Mouse (Mus musculus) megakaryocyte-erythroid progenitor cell, adult 5 weeks (primary cell): ENCODE results near the gene Glt6d1. TPM values are rescaled to one million over a fixed set of nuclear protein-coding genes. Genes with fewer than 3 reads are reported as not detected.

Source experiments
- polyA plus RNA-seq: library from polyadenylated mRNA; stranded (reverse); fragments of >175 nt; gene quantifications from 2 replicates; pipeline ENCODE4 v1.2.3, GENCODE M21; 2012

Glt6d1 gene
- not detected in 2 replicates for polyA plus RNA-seq

GRCm38 (mm10) chr2:25815748-25816147, at the start of gene Glt6d1:
Gene Glt6d1, minus strand, starts transcription at chr2:25815848.

DNA sequence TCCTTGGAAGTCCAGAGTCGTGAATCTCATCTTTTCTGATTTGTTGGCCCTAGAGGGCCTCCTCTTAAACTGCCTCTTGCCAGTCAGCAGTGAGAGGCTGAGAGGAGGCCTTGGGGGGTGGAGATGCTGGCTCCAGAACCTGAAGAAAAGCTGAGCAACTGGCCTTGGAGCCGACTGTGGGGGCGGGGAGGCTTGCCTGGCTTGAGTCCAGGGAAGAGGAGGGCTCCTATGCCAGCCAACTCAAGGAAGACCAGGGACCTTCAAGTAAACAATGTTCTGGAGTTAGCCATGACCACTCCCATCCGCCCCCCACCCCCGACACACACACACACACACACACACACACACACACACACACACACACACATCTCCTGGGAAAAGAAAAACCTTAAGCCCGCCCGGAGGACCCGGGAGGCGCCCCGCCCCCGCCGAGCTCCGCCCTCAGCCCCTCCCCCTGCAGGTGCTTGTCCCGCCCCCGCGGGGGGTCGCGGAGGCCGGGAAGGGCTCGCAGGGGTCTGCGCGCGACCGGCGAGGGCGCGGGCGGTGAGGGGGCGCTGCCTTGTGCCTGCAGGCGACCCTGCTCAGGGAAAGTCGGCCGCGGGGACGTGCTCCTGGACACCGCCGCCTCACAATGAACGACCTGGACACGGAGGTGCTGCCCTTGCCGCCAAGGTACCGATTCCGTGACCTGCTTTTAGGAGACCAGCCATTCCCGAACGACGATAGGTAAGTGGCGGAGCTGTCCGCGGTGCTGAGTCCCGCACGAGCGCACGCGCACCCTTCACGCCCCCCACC, 47.9 kb upstream of the Glt6d1 start, which contains the start of gene Kcnt1:
Gene Kcnt1, plus strand, starts transcription at position 398 of the 795 bp plus-strand sequence.

DNA sequence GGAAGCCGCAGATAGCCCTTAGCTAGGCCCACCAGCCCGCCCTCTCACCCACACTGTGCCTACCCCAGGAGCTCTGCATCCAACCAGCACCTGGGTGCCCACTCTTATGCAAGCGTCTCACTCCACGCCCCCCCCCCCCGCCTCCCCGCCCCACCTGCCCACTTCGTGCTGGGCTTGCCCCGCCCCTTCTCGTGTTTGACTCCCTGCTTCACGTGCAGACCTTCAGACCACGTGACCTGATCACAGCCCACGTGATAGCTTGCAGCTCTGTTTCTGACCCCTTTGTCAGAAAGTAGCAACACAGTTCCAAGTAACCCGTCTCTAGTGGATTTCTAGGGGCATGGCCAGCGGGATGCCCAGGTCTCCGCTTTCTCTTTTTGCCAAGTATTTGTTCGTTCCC, 31.6 kb upstream of the Glt6d1 start, which contains the start of gene Sohlh1:
Gene Sohlh1, minus strand, starts transcription at position 23 of the 400 bp plus-strand sequence.

GRCm38 (mm10) chr2:25822806-25823205, 7.2 kb upstream of the Glt6d1 start, which contains the start of gene Lcn9:
Gene Lcn9, plus strand, starts transcription at chr2:25823153.

GRCm38 (mm10) chr2:25781957-25782356, 33.7 kb downstream of the Glt6d1 start, which contains the start of gene Gm13539:
Gene Gm13539, plus strand, starts transcription at chr2:25782257.

DNA sequence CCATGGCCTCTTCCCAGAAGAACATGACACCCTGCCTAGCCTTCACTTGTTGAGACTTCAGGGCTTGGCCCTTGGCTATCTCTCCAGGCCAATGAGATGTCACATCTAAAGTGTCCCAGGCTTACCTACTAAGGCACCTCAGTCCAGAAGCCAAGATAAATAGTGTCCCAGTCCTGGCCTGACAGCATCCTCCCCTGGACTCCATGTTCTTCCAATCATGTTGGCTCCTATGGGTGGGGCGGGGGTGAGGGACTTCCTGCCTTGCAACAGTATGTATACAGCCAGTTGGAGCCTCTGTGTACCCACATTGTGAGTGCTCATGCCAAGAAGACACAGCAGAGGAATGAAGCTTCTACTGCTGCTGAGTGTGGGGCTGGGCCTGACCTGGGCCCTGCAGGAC, 38.9 kb downstream of the Glt6d1 start, which contains the start of gene Lcn11:
Gene Lcn11, plus strand, starts transcription at position 301 of the 400 bp plus-strand sequence.

DNA sequence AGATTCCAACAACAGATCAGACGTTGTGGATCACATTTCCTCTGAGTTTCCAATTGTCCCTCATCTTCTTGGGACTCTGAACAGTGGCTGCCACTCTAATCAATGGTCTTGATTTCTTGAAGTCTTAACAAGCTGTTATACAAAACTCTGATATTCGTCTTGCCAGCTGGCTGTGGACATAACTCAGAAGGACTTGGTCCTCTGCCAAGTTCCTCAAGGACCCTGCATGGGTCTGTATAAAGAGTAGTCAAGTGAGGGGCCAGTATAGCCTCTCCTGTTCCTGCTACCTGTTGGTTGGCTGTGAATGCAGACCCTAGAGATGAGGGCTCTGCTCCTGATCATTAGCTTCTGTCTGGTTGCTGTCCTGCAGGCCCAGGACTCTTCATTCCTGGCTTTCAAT, 50.4 kb downstream of the Glt6d1 start, which contains the start of gene Lcn3:
Gene Lcn3, plus strand, starts transcription at position 301 of the 400 bp plus-strand sequence.

Other genes starting within 250 kb of the Glt6d1 start
- 2.5 and 2.7 TPM in 2 replicates for gene Mamdc4, start 241.0 kb downstream of the Glt6d1 start, polyA plus RNA-seq
- 14.1 and 16.5 TPM in 2 replicates for gene Phpt1, start 240.6 kb downstream of the Glt6d1 start, polyA plus RNA-seq
- 0.37 and 0.81 TPM in 2 replicates for gene Ajm1, start 234.1 kb downstream of the Glt6d1 start, polyA plus RNA-seq
- 76.2 and 87.1 TPM in 2 replicates for gene Rabl6, start 207.3 kb downstream of the Glt6d1 start, polyA plus RNA-seq
- not detected in 2 replicates for gene Ccdc183, start 198.2 kb downstream of the Glt6d1 start, polyA plus RNA-seq
- gene Tmem141, start 193.8 kb downstream of the Glt6d1 start, polyA plus RNA-seq = 11.4 and 11.5 TPM in 2 replicates
- gene Fcna, start 187.8 kb downstream of the Glt6d1 start, polyA plus RNA-seq = 0.49 and 1.0 TPM in 2 replicates
- not detected in 2 replicates for gene Lcn8, start 162.7 kb downstream of the Glt6d1 start, polyA plus RNA-seq
- not detected in 2 replicates for gene Lcn5, start 157.9 kb downstream of the Glt6d1 start, polyA plus RNA-seq
- not detected in 2 replicates for gene Lcn6, start 139.1 kb downstream of the Glt6d1 start, polyA plus RNA-seq
- not detected in 2 replicates for gene Lcn10, start 133.1 kb downstream of the Glt6d1 start, polyA plus RNA-seq
- not detected in 2 replicates for gene Obp2a, start 115.8 kb downstream of the Glt6d1 start, polyA plus RNA-seq
- gene Bmyc, start 109.1 kb downstream of the Glt6d1 start, polyA plus RNA-seq = 115 and 133 TPM in 2 replicates
- gene Obp2b, start 78.8 kb downstream of the Glt6d1 start, polyA plus RNA-seq = not detected in 2 replicates
- gene Lcn3, start 50.3 kb downstream of the Glt6d1 start, polyA plus RNA-seq = not detected in 2 replicates
- not detected in 2 replicates for gene Lcn11, start 38.8 kb downstream of the Glt6d1 start, polyA plus RNA-seq
- gene Gm13539, start 33.6 kb downstream of the Glt6d1 start, polyA plus RNA-seq = not detected in 2 replicates
- gene Lcn9, start 7.3 kb upstream of the Glt6d1 start, polyA plus RNA-seq = not detected in 2 replicates
- not detected in 2 replicates for gene Sohlh1, start 31.4 kb upstream of the Glt6d1 start, polyA plus RNA-seq
- 0.01 TPM in 1 of 2 replicates, not detected in the other for gene Kcnt1, start 47.9 kb upstream of the Glt6d1 start, polyA plus RNA-seq
- gene Camsap1, start 167.4 kb upstream of the Glt6d1 start, polyA plus RNA-seq = 4.4 and 6.3 TPM in 2 replicates
- gene Ubac1, start 205.9 kb upstream of the Glt6d1 start, polyA plus RNA-seq = 119 and 126 TPM in 2 replicates